Mouse (Mus musculus): Measurements from ENCODE around the gene Slc23a3.

DNA sequence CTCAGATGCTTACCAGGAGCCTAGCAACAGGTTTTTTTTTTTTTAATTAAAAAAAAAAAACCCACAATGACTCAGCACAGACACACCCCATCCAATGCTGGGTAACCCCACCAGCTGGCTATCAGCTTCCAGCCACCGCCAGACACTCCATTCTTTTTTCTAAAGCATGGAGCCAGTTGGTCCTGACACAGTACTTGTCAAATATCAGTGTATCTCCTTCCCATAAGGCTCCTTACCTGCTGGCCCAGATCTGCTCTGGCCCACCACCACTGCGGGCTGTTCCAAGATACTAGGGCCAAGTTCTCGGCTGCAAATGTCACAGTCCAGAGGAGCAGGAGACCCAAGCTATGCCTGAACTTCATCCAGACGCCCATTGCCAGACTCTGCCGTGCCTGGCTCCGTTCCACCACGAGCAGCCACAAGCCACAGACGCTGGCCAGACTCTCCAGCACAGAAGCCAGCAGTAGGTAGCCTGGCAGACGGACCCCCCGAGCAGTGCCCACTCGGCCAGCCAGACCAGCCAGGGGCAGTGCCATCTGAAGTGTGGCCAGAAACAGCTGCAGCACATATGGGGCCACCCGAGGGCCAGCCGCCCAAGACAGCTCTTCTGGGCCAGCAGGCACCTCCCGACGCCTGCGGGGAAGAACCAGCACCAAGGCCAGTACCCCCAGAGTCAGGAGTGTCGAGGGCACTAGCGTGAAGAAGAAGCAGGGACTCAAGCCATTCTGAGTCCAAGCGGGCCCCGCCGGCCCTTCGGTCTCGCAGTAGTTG, 45.8 kb upstream of the Slc23a3 start:
- no peak for TF ChIP-seq POLR2A (IDR thresholded peaks at IDR 0.05; ENCODE audit: low read depth, low read length)
- no peak for TF ChIP-seq CTCF (IDR thresholded peaks at IDR 0.05; ENCODE audit: extremely low read depth, insufficient read depth, insufficient read length, insufficient replicate concordance)
